Comparison of ENCODE assay signal across 8 mouse cellular contexts in genomic region chr10:60687011-60687776, GRCm38 (mm10). TPM values are rescaled to one million over a fixed set of nuclear protein-coding genes. Genes with fewer than 3 reads are reported as not detected.
A peak's percentile ranks its signal among the peaks of the same experiment; 100 is the strongest.
DNase-seq lines count a peak whose midpoint lies in the region; ATAC-seq and TF ChIP-seq lines count a peak whose summit lies in the region.

No protein-coding gene starts in this region.

- H3K9ac ChIP-seq in CH12.LX (ENCODE audit: insufficient read depth, low read depth), result peak overlapping the region; percentile 30
- H3K9ac ChIP-seq in forebrain, embryonic 12.5 days, result peak overlapping the region; percentile 55
- peak overlapping the region; percentile 68 for H3K9ac ChIP-seq in heart, embryonic 16.5 days (ENCODE audit: low read length)
- peak overlapping the region; percentile 59 for H3K9ac ChIP-seq in neural tube, embryonic 15.5 days (replicated peaks)

- no peak overlapping the region for H3K27ac ChIP-seq in CH12.LX (ENCODE audit: insufficient read depth, low read depth)
- no peak overlapping the region for H3K27ac ChIP-seq in forebrain, embryonic 12.5 days
- H3K27ac ChIP-seq in heart, embryonic 16.5 days (ENCODE audit: low read length), result no peak overlapping the region
- no peak overlapping the region for H3K27ac ChIP-seq in neural tube, embryonic 15.5 days (replicated peaks)

- H3K4me3 ChIP-seq in CH12.LX (replicated peaks in 1 of 3; ENCODE audit: low read depth in 2 of 3, low read length in 2 of 3, poor library complexity in 1 of 3), result peak overlapping the region in 2 of 3 experiments; percentile 2 to 60
- H3K4me3 ChIP-seq in forebrain, embryonic 12.5 days (replicated peaks), result peak overlapping the region; percentile 56
- H3K4me3 ChIP-seq in heart, embryonic 16.5 days (ENCODE audit: low read length), result peak overlapping the region; percentile 61
- H3K4me3 ChIP-seq in neural tube, embryonic 15.5 days (replicated peaks), result peak overlapping the region; percentile 61

- ATAC-seq in forebrain, embryonic 12.5 days (ENCODE audit: low FRiP score), result peak; percentile 79
- peak; percentile 39; the same call in 1 of the 2 replicates for ATAC-seq in heart, embryonic 16.5 days (replicated peaks; ENCODE audit: extremely low read depth, insufficient read depth, low FRiP score)
- peak; percentile 83 for ATAC-seq in neural tube, embryonic 15.5 days (ENCODE audit: low FRiP score)

- no peak for TF ChIP-seq EP300 in CH12.LX (IDR thresholded peaks at IDR 0.05; ENCODE audit: low read length)

- H3K79me2 ChIP-seq in CH12.LX (replicated peaks; ENCODE audit: control insufficient read depth, extremely low read depth, insufficient read depth, poor library complexity, severe bottlenecking), result no peaks in the 10 kb centered on the region

- peak overlapping the region; percentile 75 for H3K4me2 ChIP-seq in CH12.LX (ENCODE audit: insufficient read depth, low read depth, poor library complexity, severe bottlenecking)
- H3K4me2 ChIP-seq in forebrain, embryonic 12.5 days, result peak overlapping the region; percentile 99
- peak overlapping the region; percentile 94 for H3K4me2 ChIP-seq in heart, embryonic 16.5 days (ENCODE audit: low read depth, low read length)
- H3K4me2 ChIP-seq in neural tube, embryonic 15.5 days, result peak overlapping the region; percentile 97

- peaks cover 15 to 27% of the 10 kb centered on the region in 2 experiments for H3K4me1 ChIP-seq in CH12.LX (ENCODE audit: control insufficient read depth in 1 of 2, insufficient read depth in 2 of 2)
- peaks cover 19% of the 10 kb centered on the region for H3K4me1 ChIP-seq in forebrain, embryonic 12.5 days
- peaks cover 9% of the 10 kb centered on the region for H3K4me1 ChIP-seq in heart, embryonic 16.5 days (ENCODE audit: control insufficient read depth, insufficient read depth, low read length)
- peaks cover 32% of the 10 kb centered on the region for H3K4me1 ChIP-seq in neural tube, embryonic 15.5 days

- dilution Hi-C loops in CH12.LX (cut with MboI; ENCODE audit: extremely low pct_ligation_motif_present, extremely low pct_unique_long_range_greater_than_20kb, low sequenced_read_pairs), result no loop called here

- TF ChIP-seq POLR2A in CH12.LX (IDR thresholded peaks at IDR 0.05; ENCODE audit: low read depth, low read length), result no peak
- no peak for TF ChIP-seq POLR2A in brain, embryonic 14.5 days (IDR thresholded peaks at IDR 0.05; ENCODE audit: borderline replicate concordance, extremely low read depth, insufficient read depth, insufficient read length, poor library complexity, severe bottlenecking)

- H3K27me3 ChIP-seq in CH12.LX (replicated peaks), result peaks cover 81% of the 10 kb centered on the region
- peaks cover 78% of the 10 kb centered on the region for H3K27me3 ChIP-seq in forebrain, embryonic 12.5 days
- peaks cover 65% of the 10 kb centered on the region for H3K27me3 ChIP-seq in heart, embryonic 16.5 days (ENCODE audit: control insufficient read depth, insufficient read depth, low read length)
- peaks cover 74% of the 10 kb centered on the region for H3K27me3 ChIP-seq in neural tube, embryonic 15.5 days (replicated peaks)

- in situ Hi-C loops in CH12.LX (cut with MboI; ENCODE audit: low pct_ligation_motif_present, low pct_unique_long_range_greater_than_20kb, low sequenced_read_pairs), result loop anchor here (5.0 kb wide), 2 partner anchors 150 to 275 kb away; no protein-coding TSS in a partner anchor

- H3K9me3 ChIP-seq in CH12.LX (replicated peaks; ENCODE audit: low read length), result peaks cover 10% of the 10 kb centered on the region
- H3K9me3 ChIP-seq in forebrain, embryonic 12.5 days, result no peaks in the 10 kb centered on the region
- no peaks in the 10 kb centered on the region for H3K9me3 ChIP-seq in heart, embryonic 16.5 days (replicated peaks; ENCODE audit: control insufficient read depth, low read length)
- no peaks in the 10 kb centered on the region for H3K9me3 ChIP-seq in neural tube, embryonic 15.5 days (replicated peaks)

- DNase-seq in CH12.LX (ENCODE audit: extremely low read depth), result no peak
- DNase-seq in brain, embryonic 14.5 days (ENCODE audit: low read depth), result peak; percentile 85
- peak; percentile 57 to 69 for DNase-seq in kidney, postnatal 25 days
- peak; percentile 33 for DNase-seq in lung, adult 18-20 months
- peak; percentile 82 for DNase-seq in thymus, postnatal 14 days

- under 1% methylated on average over 74 of the region's 76 CpGs for WGBS in forebrain, embryonic 12.5 days
- WGBS in heart, embryonic 16.5 days, result under 1% methylated on average over 76 of the region's 76 CpGs
- under 1% methylated on average over 75 of the region's 76 CpGs for WGBS in neural tube, embryonic 15.5 days

- no peaks in the 10 kb centered on the region for H3K36me3 ChIP-seq in CH12.LX (replicated peaks in 1 of 2; ENCODE audit: control insufficient read depth in 1 of 2, insufficient read depth in 1 of 2, low read length in 1 of 2)
- H3K36me3 ChIP-seq in forebrain, embryonic 12.5 days (replicated peaks), result no peaks in the 10 kb centered on the region
- H3K36me3 ChIP-seq in heart, embryonic 16.5 days (ENCODE audit: control insufficient read depth, insufficient read depth), result no peaks in the 10 kb centered on the region
- H3K36me3 ChIP-seq in neural tube, embryonic 15.5 days, result no peaks in the 10 kb centered on the region

- TF ChIP-seq RAD21 in CH12.LX (IDR thresholded peaks at IDR 0.05; ENCODE audit: low read depth, low read length), result peak; percentile 77

- TF ChIP-seq CTCF in CH12.LX (conservative IDR thresholded peaks at IDR 0.05 in 1 of 2, IDR thresholded peaks at IDR 0.05 in 1 of 2; ENCODE audit: low read depth in 2 of 2, low read length in 2 of 2), result peak in 1 of 2 experiments; percentile 82; a peak in 2 of 4 replicates
- peak; percentile 70 for TF ChIP-seq CTCF in brain, embryonic 14.5 days (IDR thresholded peaks at IDR 0.05; ENCODE audit: borderline replicate concordance, extremely low read depth, insufficient read depth, insufficient read length)

TF ChIP-seq in CH12.LX, 34 proteins besides CTCF, POLR2A, EP300 and RAD21:
- TF ChIP-seq CHD1 (IDR thresholded peaks at IDR 0.05; ENCODE audit: low read depth, low read length) (no peak), MAX (IDR thresholded peaks at IDR 0.05; ENCODE audit: low read length) (peak; percentile 43; the same call in 1 of the 2 replicates), NRF1 (IDR thresholded peaks at IDR 0.05; ENCODE audit: low read depth, low read length) (no peak; the same call in 1 of the 2 replicates), E2F4 (IDR thresholded peaks at IDR 0.05; ENCODE audit: insufficient replicate concordance, low read depth, low read length) (no peak), USF2 (conservative IDR thresholded peaks at IDR 0.05; ENCODE audit: low read depth, low read length) (no peak), SMC3 (IDR thresholded peaks at IDR 0.05; ENCODE audit: low read depth, low read length) (peak; percentile 76), TBP (conservative IDR thresholded peaks at IDR 0.05; ENCODE audit: low read depth, low read length) (no peak), JUN (IDR thresholded peaks at IDR 0.05; ENCODE audit: insufficient read depth, low read depth, low read length) (no peak), MYC (IDR thresholded peaks at IDR 0.05; ENCODE audit: low read depth, low read length) (no peak), IRF4 (IDR thresholded peaks at IDR 0.05; ENCODE audit: low read depth, low read length) (no peak), GABPA (IDR thresholded peaks at IDR 0.05; ENCODE audit: insufficient replicate concordance, low read depth, low read length) (no peak), POLR2AphosphoS2 (IDR thresholded peaks at IDR 0.05; ENCODE audit: low read depth, low read length) (no peak), ELF1 (IDR thresholded peaks at IDR 0.05; ENCODE audit: low read depth, low read length) (peak; percentile 60; the same call in 1 of the 2 replicates)

RNA-seq across cellular contexts. Expression of gene Cdh23, which starts 9.1 kb away (rescaled TPM):
- total RNA-seq in CH12.LX (2012; rRNA removed), result 0.30 and 0.34 TPM in 2 replicates
- 0.04 and 0.20 TPM in 2 replicates for total RNA-seq in CH12.LX (2014; rRNA removed)
- polyA plus RNA-seq in CH12.LX (2012; ENCODE audit: insufficient read length, low read depth), result 0.73 and 0.75 TPM in 2 replicates
- 4.3 and 9.0 TPM in 2 replicates for polyA plus RNA-seq in brain, embryonic 14.5 days (2012; rRNA removed)
- polyA plus RNA-seq in forebrain, embryonic 12.5 days (2016; fragmentation: Nextera tagmentation; extraction: Ambion mirVana), result 1.6 and 2.5 TPM in 2 replicates
- 0.70 and 1.3 TPM in 2 replicates for polyA plus RNA-seq in heart, embryonic 16.5 days (2015; fragmentation: Nextera tagmentation; extraction: Ambion mirVana)
- polyA plus RNA-seq in neural tube, embryonic 15.5 days (2015; fragmentation: Nextera tagmentation; extraction: Ambion mirVana), result 8.6 and 10.0 TPM in 2 replicates
